Mouse (Mus musculus) ovary, postnatal 10 days (tissue): ENCODE measurements around the gene Ifna16.

Experiments used
- DNase-seq: peaks from one replicate; pipeline ENCODE4 v3.0.0; 2022; ENCODE audit warnings: low spot score

The Ifna16 gene

DNA sequence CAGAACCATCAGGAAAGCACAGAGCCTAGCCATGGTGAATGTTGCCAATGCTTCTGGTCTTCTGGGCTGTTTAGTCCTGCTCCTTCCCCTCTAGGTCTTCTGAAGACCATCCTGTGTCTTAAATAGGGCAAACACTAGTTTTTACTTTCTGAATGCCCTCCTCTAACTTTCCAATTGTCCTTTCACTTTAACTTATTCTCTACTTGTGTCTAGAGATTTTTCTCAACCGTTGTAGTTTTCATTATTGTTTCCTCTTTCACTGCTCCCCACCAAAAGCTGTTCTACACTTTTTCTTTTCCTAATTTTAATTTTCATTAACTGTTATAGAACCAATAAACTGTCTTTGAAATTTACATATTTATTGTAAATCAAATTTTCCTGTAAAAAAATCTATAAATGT is at the start of gene Ifna16:
Ifna16 (minus strand) TSS at position 101 of the 400 bp plus-strand sequence.
- DNase-seq = no peak

DNA sequence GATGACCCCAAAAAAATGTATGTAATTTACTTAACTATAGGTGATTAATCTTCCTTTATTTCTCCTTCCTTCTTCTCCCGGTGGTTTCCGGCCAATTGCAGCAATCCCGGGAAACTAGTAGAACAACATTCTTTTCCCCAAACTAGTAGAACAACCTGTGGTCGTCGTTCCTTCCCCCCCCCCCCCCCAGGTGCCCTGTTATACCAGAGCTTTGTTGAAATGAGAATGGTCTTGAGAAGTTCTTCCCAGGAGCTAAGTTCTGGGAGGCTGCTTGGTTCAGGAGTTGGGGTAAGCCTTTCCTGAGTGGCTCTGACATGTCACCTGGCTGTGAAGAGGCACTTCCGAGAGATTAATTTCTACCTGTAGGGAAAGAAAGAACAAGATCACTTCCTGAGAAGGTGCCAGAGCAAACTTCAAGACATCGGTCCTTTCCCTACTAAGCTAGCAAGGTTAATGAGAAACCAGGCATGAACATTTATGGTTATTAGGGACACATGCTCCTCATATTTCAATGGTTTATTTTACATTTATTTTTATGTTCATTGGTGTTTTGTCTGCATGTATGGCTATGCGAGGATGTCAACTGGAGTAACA is 46.9 kb upstream of the Ifna16 start:
- no peak for DNase-seq

DNA sequence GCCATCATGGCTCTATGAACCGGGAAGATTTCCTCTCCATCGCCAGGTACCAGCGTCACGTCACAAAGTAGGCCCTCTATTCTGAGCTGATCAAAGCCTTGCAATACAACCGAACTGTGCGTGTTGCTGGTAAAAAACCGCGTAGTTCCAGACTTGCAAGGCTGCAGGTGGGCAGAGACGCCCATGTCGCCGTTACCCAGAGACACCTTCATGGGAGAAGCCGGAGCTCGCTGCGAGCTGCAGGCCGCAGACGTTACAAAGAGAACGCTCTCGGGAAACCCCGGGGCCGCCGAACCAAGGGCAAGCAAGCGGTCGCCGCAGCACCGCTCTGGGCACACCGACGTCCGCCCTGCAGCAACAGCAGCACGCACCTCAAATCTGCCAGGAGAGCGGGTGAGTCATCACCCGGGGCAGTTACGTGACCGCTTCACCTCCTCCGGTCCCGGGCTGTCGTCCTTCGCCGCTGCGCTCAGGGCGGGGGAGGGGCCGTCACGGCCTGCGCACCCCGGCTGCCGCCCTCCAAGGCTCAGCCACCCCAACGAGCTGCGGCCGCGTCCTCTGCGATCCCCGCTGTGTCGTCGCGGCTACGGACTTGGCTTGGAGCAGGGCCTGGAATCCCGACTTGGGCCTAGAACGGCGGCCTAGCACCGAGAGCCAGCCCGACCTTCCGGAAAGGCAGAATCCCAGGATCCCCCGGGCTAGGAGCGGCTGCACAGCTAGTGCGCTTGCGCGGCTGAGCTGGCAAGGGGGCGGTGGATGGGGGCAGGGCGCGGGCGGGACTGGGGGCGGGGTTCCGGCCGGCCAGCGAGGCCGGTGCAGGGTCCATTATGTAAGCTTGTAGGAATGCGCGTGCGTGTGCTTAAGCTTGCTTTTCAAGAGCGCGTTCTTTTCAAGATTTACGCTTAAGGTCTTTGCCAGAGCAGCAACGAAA is 45.3 kb upstream of the Ifna16 start, which contains the start of the genes Gm26566 and Klhl9:
Gm26566 (plus strand) TSS at position 15 of the 931 bp plus-strand sequence.
Klhl9 (minus strand) TSS at position 675 of the 931 bp plus-strand sequence.
- peak; percentile 88 for DNase-seq

DNA sequence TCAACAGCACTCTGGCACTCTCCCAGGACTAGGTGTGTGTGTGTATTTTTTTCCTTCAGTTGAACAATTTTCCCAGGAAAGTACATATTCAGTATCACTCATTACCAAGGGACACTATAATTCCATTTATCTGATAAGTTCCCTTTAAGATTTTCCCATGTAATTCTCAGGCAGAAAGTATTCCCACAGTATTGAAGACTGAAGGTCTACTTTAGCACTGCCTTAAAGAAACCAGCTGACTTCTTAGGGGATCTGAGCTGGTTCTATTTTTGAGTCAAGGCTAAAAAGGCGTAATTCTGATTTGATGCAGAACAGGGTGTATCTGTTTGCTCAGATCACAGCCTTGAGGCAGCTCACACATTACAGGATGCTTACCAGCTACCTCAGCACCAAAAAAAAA is 42.0 kb upstream of the Ifna16 start:
- no peak for DNase-seq

DNA sequence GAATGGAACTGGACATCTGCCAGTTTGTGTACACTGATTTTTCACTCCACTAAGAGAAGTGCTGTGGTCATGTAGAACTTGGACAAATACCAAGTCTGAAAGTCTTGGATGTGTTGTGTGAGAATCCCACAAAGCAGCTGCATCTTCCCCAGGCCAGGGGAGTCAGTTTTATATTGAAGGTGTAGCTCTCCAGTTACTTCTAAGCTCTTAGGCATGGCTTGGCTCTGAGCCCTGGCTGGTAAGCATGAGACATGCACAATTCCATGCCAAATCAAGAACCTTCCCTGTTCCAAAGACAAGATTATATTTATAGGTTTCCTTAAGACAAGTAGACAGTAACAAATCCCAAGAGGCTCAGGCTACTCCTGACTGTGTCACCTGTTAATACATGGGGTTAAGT is 38.3 kb upstream of the Ifna16 start:
- no peak for DNase-seq

DNA sequence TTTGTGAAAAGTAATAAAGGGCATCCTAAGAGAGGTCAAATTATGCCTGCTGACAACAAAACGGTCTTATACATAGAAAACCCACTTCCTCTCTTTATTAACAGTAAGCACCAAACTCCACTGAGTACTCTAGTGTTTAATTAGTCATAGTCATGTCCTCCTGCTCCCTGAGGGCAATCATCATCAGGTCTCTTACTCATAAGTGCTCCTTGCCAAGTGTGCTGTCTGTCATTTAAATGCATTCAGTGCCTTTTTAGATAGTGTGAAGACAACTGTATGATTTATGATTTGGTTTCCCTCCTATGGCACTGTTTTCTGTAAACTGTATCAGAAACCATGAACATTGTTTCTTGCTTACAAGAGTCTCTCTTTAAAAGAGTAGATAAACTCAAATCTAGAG is 37.6 kb upstream of the Ifna16 start:
- DNase-seq = no peak

DNA sequence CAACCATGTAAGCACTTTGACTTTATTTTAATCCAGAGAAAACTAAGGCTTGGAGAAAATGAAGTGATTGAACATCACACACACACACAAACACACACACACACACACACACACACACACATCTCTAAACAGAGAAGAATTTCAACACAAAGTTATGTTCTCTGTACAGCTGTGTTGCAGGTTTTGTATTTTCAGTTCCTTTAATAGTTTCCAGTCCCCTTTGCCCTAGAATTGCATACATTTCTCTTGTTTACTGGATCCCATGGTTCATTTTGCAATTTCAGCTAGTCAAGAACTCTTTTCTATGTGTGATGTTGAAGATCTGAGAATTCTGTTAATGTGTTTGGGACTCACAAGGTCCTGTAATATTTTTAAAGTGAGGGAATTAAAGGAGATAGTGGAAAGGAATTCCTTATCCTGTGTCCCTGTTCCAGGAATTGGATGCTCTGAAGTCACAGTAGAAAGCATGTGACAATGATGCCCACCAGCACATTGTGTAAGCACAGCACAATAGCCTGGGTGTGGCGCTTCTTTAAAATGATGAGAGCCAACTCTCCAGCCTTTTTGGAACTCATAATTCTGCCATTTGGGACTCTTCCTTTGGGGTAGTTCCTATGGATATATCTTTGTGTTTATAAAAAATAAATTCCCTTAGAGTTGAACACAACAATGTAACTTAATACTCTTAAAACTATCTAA is 30.6 kb upstream of the Ifna16 start:
- no peak for DNase-seq

DNA sequence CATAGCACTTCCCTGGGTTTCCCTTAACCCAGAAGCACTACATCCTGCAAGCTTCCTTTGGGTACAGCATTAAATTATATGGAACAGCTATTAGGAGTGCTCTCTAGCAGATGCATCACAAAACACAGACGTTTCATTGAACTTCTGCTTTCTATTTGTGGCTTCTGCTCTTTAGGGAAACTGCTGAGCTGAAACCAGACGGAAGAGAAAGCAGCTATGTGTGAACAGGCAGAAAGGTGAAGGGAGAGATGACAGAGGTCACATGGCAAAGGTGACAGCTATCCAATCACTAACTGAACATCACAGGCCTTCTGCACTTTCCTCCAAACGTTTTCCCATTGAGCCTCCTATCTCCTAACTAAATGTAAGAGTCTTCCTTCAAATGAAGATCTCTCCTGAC is 29.2 kb upstream of the Ifna16 start:
- DNase-seq = no peak

DNA sequence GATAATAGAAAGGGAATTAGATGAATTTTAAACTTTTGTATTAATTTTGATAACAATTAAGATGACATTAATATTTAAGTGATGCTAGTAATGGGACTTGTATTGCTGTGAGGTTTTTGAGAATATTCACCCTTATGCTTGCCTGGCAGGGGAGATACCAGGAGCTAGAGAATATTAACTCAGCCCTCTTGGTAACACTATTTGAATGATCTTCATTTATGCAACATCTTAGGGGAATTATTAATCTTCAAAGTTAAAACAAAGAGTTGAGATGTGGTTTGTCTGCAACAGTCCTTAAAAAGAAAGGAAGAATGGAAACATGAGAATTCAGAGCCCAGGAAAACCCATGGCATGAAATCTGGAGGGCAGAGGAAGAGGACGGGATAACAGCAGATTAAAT is 22.6 kb upstream of the Ifna16 start:
- no peak for DNase-seq

DNA sequence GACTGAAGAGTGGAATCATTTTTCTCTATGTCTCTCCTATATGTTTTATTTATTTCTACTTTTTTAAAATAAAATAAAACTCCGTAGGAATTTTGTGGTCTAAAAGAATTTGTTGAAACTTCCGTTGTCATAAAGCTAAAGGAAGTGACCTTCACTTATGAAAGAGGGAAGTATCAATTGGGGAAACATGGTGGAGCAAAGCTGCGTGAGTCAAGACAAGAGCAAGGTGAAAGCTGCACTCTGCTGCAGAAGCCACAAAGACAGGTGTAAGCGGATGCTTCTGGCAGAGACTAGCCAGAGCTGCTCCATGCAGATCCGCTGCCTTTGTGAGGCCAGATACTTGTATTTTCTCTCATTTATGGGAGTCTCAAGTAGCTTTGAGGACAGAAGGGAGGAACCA is 22.1 kb upstream of the Ifna16 start:
- DNase-seq = no peak

DNA sequence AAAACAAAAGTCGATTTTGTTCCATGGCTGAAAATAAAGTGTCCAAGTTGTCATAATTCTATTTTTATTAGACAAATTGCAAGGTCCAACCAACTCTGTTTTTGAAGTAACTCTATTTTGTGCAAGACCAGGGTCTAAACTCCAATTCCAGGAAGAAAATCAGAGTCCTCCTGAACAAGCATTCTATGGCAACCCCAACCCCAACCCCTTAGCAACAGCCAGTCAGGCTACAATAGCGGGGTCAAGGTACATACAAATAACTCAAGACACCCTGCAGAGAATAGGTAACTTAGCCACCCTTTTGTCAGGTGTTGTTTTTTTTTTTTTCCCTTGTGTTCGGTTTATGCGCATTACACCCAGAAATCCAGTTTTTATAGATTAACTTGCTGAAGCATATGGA is 21.0 kb upstream of the Ifna16 start:
- no peak for DNase-seq

DNA sequence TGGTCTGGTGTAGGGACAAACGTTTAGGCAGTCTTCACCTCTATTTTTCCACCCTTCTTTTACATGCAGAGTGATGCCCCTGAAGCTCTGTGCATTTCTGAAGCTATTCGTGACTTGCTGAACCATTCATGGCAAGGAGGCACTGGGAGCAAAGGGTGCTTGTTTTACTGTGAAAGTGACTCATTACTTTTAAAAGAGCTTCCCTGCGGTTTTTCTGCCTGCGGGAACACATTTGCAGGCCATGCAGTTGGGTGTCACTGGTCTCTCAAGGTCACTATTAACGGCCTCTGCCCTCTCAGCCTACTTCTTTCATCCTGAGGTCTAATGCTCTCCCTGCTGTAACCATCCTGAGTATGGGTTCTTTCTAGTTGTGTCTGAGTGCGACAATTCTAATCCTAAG is 20.4 kb upstream of the Ifna16 start:
- no peak for DNase-seq

DNA sequence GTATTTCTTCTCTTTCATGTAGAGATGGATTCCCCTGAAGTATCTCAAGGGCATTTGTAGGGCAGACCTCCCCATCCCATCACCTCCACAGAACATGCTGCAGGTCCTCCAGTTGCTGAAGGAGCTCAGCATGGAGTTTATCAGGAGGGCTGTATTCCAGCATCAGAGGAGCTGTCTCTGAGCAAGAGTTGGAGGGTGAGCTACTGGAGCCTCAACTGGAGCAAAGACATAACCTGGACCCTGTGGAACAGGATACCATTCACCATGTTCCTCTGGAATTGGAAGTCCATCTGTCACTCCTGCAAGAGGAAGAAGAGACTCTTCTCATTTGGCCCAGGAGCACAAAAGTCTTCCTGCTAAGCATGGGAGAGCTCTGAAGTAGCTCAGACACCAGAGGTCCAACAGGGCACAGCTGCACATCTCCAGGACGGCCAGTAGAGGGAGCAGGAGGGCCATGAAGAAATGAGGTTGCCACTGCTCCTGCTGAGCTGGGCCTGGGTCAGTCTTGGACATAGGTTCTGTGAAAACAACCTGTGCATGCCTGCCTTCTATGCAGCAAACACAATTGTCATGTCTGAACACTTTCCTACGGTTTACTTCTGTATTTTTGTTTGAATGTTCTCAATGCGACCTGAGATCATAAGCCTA is 19.6 kb upstream of the Ifna16 start:
- DNase-seq = peak; percentile 66

DNA sequence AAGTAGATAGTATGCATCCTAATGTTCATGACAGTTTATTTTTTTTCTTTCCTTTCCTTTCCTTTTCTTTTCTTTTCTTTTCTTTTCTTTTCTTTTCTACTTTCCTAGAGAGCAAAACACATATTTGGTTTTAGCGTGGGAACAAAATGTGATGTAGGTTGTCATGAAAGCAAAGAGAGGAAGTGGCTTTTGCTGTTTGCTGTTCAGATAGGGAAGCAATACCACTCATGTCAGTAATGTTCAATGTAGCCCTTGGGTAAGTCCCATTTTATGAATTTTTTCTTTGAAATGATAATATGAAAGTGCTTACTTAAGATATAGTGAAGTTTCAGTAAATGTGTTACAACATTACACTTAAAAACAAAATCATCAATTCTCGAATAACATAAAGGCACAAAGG is 16.7 kb upstream of the Ifna16 start:
- DNase-seq = no peak

DNA sequence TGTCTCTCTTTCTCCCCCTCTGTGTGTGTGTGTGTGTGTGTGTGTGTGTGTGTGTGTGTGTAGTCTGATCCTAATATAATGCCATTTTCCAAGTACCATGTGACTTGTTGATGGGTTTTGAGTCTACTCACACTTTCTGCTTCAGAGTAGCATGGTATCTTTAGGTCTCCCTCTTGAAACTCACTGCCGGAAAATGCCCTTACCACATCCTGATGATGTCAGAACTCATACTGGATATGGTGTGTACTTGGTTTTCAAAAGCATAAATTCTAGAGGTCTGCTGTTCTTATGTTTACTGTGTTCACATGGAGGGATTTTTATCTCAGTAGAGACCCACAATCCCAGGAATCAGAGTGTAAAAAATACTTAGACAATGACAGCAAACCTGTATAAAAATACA is 15.8 kb upstream of the Ifna16 start:
- DNase-seq = no peak

DNA sequence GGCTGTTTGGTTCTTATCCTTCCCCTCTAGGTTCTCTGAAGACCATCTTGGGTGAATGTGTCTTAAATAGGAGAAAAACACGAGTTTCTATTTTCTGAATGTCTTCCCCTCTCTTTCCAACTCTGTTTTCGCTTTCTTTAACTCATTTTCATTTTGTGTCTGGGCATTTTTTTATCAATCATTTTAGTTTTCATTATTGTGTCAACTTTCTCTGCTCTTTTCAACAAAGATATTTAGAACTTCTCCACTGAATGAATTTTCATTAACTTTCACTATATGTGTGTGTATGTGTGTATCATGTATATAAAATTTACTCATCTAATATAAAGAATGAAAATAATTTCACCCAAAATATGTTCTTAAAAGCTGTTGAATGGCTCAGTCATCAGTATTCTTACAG is 14.5 kb upstream of the Ifna16 start, which contains the start of gene Ifnab:
Ifnab (minus strand) TSS at position 101 of the 400 bp plus-strand sequence.
- DNase-seq = no peak

DNA sequence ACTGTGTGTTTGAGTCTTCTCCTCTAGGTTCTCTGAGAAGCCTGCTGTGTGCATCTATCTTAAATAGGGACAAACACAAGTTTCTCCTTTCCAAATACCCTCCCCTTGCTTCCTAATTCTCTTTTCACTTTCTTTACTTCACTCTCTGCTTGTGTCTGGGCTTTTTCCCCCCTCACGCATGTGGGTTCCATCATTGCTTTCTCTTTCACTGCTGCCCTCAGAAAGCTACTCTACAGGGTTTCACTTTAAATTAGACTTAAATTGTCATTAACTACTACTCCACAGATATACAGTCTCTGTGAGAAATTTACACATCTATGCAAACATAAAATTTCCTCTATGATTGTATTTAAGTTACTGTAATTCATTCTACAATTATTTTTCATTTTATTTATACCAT is 7.1 kb upstream of the Ifna16 start, which contains the start of gene Ifna2:
Ifna2 (minus strand) TSS at position 101 of the 400 bp plus-strand sequence.
- DNase-seq = no peak

DNA sequence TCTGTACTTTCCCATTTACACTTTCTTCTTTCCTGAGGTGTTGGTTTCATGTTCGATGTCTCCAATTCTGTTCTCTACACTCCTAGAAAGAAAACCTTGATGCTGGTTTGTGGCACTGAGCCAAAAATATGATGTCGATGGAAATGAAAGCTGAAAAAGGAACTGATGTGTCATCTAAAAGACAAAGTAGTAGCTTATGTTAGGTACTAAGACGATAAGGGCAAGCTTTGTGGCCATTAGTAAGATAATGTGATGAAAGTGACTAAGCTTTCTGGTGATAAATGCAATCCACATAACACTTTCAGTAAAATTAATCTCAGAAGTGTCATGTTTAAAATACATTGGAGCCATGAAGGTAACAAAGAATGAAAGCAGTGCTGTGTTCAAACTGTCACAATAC is 4.6 kb upstream of the Ifna16 start:
- DNase-seq = no peak

DNA sequence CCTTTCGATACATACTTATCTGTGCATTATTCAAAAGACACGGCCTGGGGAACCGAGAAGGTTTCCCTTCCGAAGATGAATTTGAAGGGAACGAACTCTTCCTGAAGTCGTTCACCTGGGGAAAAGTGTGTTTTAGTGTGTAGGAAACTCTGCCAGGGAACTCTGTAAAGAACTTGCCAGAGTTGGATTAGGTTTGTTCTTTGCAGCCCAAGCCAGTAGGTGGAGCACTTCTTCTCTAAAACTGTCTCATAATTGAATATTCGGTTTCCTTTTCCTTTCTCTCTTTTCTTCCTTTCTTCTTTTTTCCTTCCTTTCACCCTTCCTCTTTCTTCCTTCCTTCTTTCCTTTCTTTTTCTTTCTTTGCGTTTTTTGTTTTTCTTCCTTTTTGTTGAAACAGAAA is 3.6 kb upstream of the Ifna16 start:
- DNase-seq = no peak

DNA sequence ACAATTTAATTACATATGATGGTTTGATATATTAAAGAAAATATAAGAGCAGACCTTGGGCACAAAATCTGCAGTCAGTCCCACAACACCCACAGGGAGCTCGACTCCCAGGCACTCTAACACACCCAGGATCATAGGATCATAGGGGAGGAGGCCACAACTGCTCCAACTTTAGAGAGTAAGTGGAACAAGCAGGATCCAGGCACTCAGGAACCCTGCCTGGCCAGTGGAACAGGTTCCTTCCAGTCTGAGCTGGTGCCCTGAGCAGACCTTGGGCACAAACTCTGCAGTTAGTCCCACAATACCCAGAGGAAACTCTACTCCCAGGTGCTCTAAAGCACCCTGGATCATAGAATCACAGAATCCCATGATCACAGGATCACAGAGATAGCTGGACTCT is 21.3 kb downstream of the Ifna16 start:
- no peak for DNase-seq

DNA sequence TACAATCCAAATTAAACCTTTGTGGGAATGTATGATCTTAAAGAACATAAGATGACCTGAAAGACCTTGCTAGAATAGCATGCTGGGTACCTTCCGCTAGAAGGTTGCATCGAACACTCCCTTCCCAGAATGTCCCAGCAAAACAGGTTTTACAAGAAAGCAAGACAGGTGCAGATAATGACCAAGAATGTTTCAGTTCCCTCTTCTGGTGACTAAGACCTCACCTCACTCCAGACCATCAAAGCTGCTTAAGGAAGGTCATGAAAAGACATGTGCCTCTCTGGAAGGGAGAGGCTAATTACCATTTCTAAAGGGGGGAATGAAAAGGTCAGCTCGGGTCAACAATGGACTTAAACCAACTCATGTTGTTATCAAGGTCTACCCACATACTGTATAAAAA is 23.1 kb downstream of the Ifna16 start:
- no peak for DNase-seq

DNA sequence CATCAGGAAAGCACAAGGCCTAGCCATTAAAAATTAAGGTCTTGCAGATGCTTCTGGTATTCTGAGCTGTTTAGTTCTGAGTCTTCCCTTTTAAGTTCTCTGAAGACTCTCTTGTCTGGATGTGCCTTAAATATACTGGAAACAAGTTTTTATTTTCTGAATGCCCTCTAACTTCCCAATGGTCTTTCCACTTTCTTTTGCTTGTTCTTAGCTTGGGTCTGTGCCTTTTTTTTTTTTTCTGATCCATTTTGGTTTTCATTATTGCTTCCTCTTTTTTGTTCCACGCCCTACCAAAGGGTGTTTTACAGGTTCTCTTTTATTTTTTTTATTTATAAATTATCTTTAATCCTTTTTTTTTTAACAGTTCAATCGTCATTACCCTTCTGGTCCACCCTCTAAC is 32.4 kb downstream of the Ifna16 start, which contains the start of gene Ifna13:
Ifna13 (minus strand) TSS at position 101 of the 400 bp plus-strand sequence.
- DNase-seq = no peak
